In the genomic region with DNA sequence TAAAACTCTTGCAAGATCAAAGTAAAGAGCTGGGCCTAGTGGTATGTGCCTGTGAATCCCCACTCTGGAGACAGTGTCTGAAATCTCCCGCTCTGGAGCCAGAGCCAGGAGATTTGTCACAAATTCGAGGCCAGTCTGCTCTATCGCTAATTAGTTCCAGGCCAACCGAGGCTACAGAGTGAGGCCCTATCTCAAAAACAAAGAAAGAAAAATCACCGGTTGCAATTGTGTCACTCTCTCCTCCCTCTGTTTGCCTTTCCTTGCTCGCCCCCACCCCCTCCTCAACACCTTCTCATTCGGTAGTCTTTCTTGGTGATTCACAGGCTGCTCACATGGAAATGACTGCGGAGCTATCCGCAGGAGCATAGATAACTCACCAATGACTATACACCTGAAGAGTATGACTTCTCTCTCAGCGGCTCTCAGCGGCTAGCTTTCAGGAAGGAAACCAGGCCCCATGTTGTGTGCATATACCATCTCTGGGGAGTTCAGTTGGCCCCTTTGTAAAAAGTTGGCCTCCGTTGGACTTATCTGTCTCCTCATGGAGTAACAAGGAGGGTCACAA, we compare ENCODE assay signal across 7 mouse cellular contexts. TPM values are rescaled to one million over a fixed set of nuclear protein-coding genes. Genes with fewer than 3 reads are reported as not detected.
DNase-seq lines count a peak whose midpoint lies in the region; ATAC-seq and TF ChIP-seq lines count a peak whose summit lies in the region.

No protein-coding gene starts in this region.

- H3K4me2 ChIP-seq in forebrain, embryonic 14.5 days (ENCODE audit: low read length) = peak overlapping the region; percentile 53
- H3K4me2 ChIP-seq in limb, embryonic 14.5 days (replicated peaks; ENCODE audit: low read depth, low read length, severe bottlenecking) = peak overlapping the region; percentile 76

- no peaks in the 10 kb centered on the region for H3K36me3 ChIP-seq in megakaryocyte, embryonic 14.5 days (replicated peaks; ENCODE audit: low read length)
- no peaks in the 10 kb centered on the region for H3K36me3 ChIP-seq in forebrain, embryonic 14.5 days (ENCODE audit: control insufficient read depth, insufficient read depth, low read length)
- no peaks in the 10 kb centered on the region for H3K36me3 ChIP-seq in limb, embryonic 14.5 days (ENCODE audit: control insufficient read depth, insufficient read depth, low read length)

- peak overlapping the region; percentile 84 for H3K9ac ChIP-seq in forebrain, embryonic 14.5 days (ENCODE audit: low read length)
- peak overlapping the region; percentile 82 for H3K9ac ChIP-seq in limb, embryonic 14.5 days (ENCODE audit: low read depth, low read length, severe bottlenecking)

- peaks cover 3% of the 10 kb centered on the region for H3K27me3 ChIP-seq in megakaryocyte, embryonic 14.5 days (replicated peaks)
- no peaks in the 10 kb centered on the region for H3K27me3 ChIP-seq in cerebellum, adult 2 months (ENCODE audit: control insufficient read depth, insufficient read depth, low read length)
- H3K27me3 ChIP-seq in forebrain, embryonic 14.5 days (replicated peaks; ENCODE audit: control insufficient read depth, insufficient read depth, low read length) = no peaks in the 10 kb centered on the region
- H3K27me3 ChIP-seq in limb, embryonic 14.5 days (ENCODE audit: control insufficient read depth, insufficient read depth, low read length) = no peaks in the 10 kb centered on the region

- H3K9me3 ChIP-seq in megakaryocyte, embryonic 14.5 days = no peaks in the 10 kb centered on the region
- H3K9me3 ChIP-seq in forebrain, embryonic 14.5 days (replicated peaks; ENCODE audit: control insufficient read depth, low read length) = no peaks in the 10 kb centered on the region
- H3K9me3 ChIP-seq in limb, embryonic 14.5 days (ENCODE audit: control insufficient read depth, low read length) = no peaks in the 10 kb centered on the region

- H3K27ac ChIP-seq in cerebellum, adult 2 months (ENCODE audit: insufficient read depth, low read length) = peak overlapping the region; percentile 66
- H3K27ac ChIP-seq in forebrain, embryonic 14.5 days (ENCODE audit: low read depth, low read length) = peak overlapping the region; percentile 75
- peak overlapping the region; percentile 75 for H3K27ac ChIP-seq in limb, embryonic 14.5 days (replicated peaks; ENCODE audit: low read depth, low read length)
- peak overlapping the region; percentile 79; the same call in 1 of the 2 replicates for H3K27ac ChIP-seq in olfactory bulb, adult 2 months (ENCODE audit: insufficient read depth, low read depth, low read length)

- peaks cover 62% of the 10 kb centered on the region for H3K4me1 ChIP-seq in megakaryocyte, embryonic 14.5 days
- H3K4me1 ChIP-seq in cerebellum, adult 2 months (ENCODE audit: control insufficient read depth, insufficient read depth, low read length) = peaks cover 4% of the 10 kb centered on the region; the same call in 1 of the 2 replicates
- peaks cover 12% of the 10 kb centered on the region for H3K4me1 ChIP-seq in forebrain, embryonic 14.5 days (ENCODE audit: control insufficient read depth, insufficient read depth, low read length)
- H3K4me1 ChIP-seq in limb, embryonic 14.5 days (ENCODE audit: control insufficient read depth, insufficient read depth, low read length) = peaks cover 20% of the 10 kb centered on the region
- peaks cover 10% of the 10 kb centered on the region for H3K4me1 ChIP-seq in olfactory bulb, adult 2 months (ENCODE audit: control insufficient read depth, insufficient read depth, low read length)

- WGBS in cerebellum, adult 2 months = 18% methylated on average over 12 of the region's 12 CpGs
- 18% methylated on average over 12 of the region's 12 CpGs for WGBS in forebrain, embryonic 14.5 days
- 12% methylated on average over 12 of the region's 12 CpGs for WGBS in limb, embryonic 14.5 days
- WGBS in olfactory bulb, adult 2 months = 19% methylated on average over 12 of the region's 12 CpGs

- TF ChIP-seq CTCF in cerebellum, adult 2 months (IDR thresholded peaks at IDR 0.05; ENCODE audit: borderline replicate concordance, insufficient read depth, low read depth, low read length) = no peak
- no peak for TF ChIP-seq CTCF in olfactory bulb, adult 2 months (IDR thresholded peaks at IDR 0.05; ENCODE audit: insufficient read depth, low read depth, low read length)

- TF ChIP-seq POLR2A in cerebellum, adult 2 months (IDR thresholded peaks at IDR 0.05; ENCODE audit: borderline replicate concordance, insufficient read depth, low read length) = no peak
- TF ChIP-seq POLR2A in limb, embryonic 14.5 days (IDR thresholded peaks at IDR 0.05; ENCODE audit: borderline replicate concordance, extremely low read depth, insufficient read depth, insufficient read length) = no peak
- TF ChIP-seq POLR2A in olfactory bulb, adult 2 months (IDR thresholded peaks at IDR 0.05; ENCODE audit: insufficient read depth, low read depth, low read length) = no peak

- no peak for ATAC-seq in megakaryocyte, adult 5-6 weeks (ENCODE audit: poor library complexity, severe bottlenecking)
- ATAC-seq in forebrain, embryonic 14.5 days = peak; percentile 28
- peak; percentile 2; the same call in 1 of the 2 replicates for ATAC-seq in limb, embryonic 14.5 days (ENCODE audit: low FRiP score, low read depth)

- peak overlapping the region; percentile 96 for H3K4me3 ChIP-seq in megakaryocyte, embryonic 14.5 days (replicated peaks)
- peak overlapping the region; percentile 83 for H3K4me3 ChIP-seq in cerebellum, adult 2 months (replicated peaks; ENCODE audit: insufficient read depth, low read depth, low read length)
- H3K4me3 ChIP-seq in forebrain, embryonic 14.5 days (ENCODE audit: low read depth, low read length) = peak overlapping the region; percentile 65
- H3K4me3 ChIP-seq in limb, embryonic 14.5 days (replicated peaks; ENCODE audit: low read length) = peak overlapping the region; percentile 65
- peak overlapping the region; percentile 82 for H3K4me3 ChIP-seq in olfactory bulb, adult 2 months (ENCODE audit: insufficient read depth, low read depth, low read length)

- DNase-seq in cerebellum, adult 2 months = peak in 1 of 2 experiments; percentile 48
- peak; percentile 50 for DNase-seq in forebrain, embryonic 14.5 days (ENCODE audit: low spot score)
- DNase-seq in limb, embryonic 14.5 days (ENCODE audit: low spot score) = peak; percentile 30
- no peak for DNase-seq in urinary bladder, postnatal 14 days (ENCODE audit: low spot score)

RNA-seq across cellular contexts. Expression of gene Ahcy, which starts 0.6 kb away (rescaled TPM):
- 2.7 and 9.5 TPM in 2 replicates for polyA plus RNA-seq in megakaryocyte, embryonic 14.5 days (2012; ENCODE audit: insufficient read depth, low replicate concordance)
- total RNA-seq in megakaryocyte, adult 5-6 weeks (2015) = 59.7 and 65.7 TPM in 2 replicates
- total RNA-seq in megakaryocyte, adult 5-6 weeks (2017) = 35.9 and 37.7 TPM in 2 replicates
- 40.4 and 41.1 TPM in 2 replicates for polyA plus RNA-seq in cerebellum, adult 2 months (2012; rRNA removed)
- polyA plus RNA-seq in forebrain, embryonic 14.5 days (2014; fragmentation: Nextera tagmentation; extraction: Ambion mirVana) = 53.4 and 60.8 TPM in 2 replicates
- polyA plus RNA-seq in limb, embryonic 14.5 days (2012; rRNA removed) = 123 and 133 TPM in 2 replicates
- polyA plus RNA-seq in limb, embryonic 14.5 days (2014; fragmentation: Nextera tagmentation; extraction: Ambion mirVana) = 70.5 and 72.7 TPM in 2 replicates
- polyA plus RNA-seq in olfactory bulb, adult 2 months (2012; ENCODE audit: insufficient read depth, insufficient read length, low replicate concordance, missing spikeins) = not detected in 2 replicates

RNA-seq across cellular contexts. Expression of gene Gm14226, which starts 56.8 kb away (rescaled TPM):
- not detected in 2 replicates for polyA plus RNA-seq in megakaryocyte, embryonic 14.5 days (2012; ENCODE audit: insufficient read depth, low replicate concordance)
- total RNA-seq in megakaryocyte, adult 5-6 weeks (2015) = not detected in 2 replicates
- not detected in 2 replicates for total RNA-seq in megakaryocyte, adult 5-6 weeks (2017)
- 0.03 TPM in 1 of 2 replicates, not detected in the other for polyA plus RNA-seq in cerebellum, adult 2 months (2012; rRNA removed)
- not detected in 2 replicates for polyA plus RNA-seq in forebrain, embryonic 14.5 days (2014; fragmentation: Nextera tagmentation; extraction: Ambion mirVana)
- polyA plus RNA-seq in limb, embryonic 14.5 days (2012; rRNA removed) = 17.4 and 17.7 TPM in 2 replicates
- 5.7 and 6.3 TPM in 2 replicates for polyA plus RNA-seq in limb, embryonic 14.5 days (2014; fragmentation: Nextera tagmentation; extraction: Ambion mirVana)
- polyA plus RNA-seq in olfactory bulb, adult 2 months (2012; ENCODE audit: insufficient read depth, insufficient read length, low replicate concordance, missing spikeins) = not detected in 2 replicates

RNA-seq across cellular contexts. Expression of gene Itch, which starts 58.5 kb away (rescaled TPM):
- polyA plus RNA-seq in megakaryocyte, embryonic 14.5 days (2012; ENCODE audit: insufficient read depth, low replicate concordance) = 1.2 and 1.4 TPM in 2 replicates
- 74.4 and 87.7 TPM in 2 replicates for total RNA-seq in megakaryocyte, adult 5-6 weeks (2015)
- 97.9 and 102 TPM in 2 replicates for total RNA-seq in megakaryocyte, adult 5-6 weeks (2017)
- polyA plus RNA-seq in cerebellum, adult 2 months (2012; rRNA removed) = 28.9 and 30.6 TPM in 2 replicates
- polyA plus RNA-seq in forebrain, embryonic 14.5 days (2014; fragmentation: Nextera tagmentation; extraction: Ambion mirVana) = 30.4 and 40.4 TPM in 2 replicates
- 30.2 and 31.1 TPM in 2 replicates for polyA plus RNA-seq in limb, embryonic 14.5 days (2012; rRNA removed)
- polyA plus RNA-seq in limb, embryonic 14.5 days (2014; fragmentation: Nextera tagmentation; extraction: Ambion mirVana) = 49.8 and 54.6 TPM in 2 replicates
- polyA plus RNA-seq in olfactory bulb, adult 2 months (2012; ENCODE audit: insufficient read depth, insufficient read length, low replicate concordance, missing spikeins) = not detected in 2 replicates
